Mouse (Mus musculus) lung, postnatal 14 days (tissue): ENCODE measurements around the gene Olfr482.

ENCODE experiments used
- DNase-seq: peaks from one replicate; pipeline ENCODE4 v3.0.0; 2021

Olfr482 gene

DNA sequence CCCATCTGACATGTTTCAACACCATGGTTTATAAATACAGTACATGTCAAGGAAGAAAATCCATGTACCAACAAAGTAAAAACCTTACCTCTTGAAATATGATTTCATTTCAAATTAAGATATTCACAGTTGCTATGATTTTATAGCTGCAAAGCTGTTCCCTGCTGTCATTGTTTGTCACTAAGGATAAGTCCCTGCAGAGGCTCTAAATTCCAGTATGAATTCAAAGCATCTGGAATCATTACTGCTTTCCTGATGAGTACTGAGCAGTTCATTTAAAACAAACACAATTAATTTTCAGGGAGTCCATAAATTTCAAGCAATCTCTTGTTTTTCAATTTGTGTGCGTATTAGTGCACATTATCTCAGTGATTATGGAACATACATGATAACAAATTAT, at the start of gene Olfr482:
Gene Olfr482 (minus strand): TSS at position 101 of the 400 bp plus-strand sequence.
- no peak for DNase-seq

DNA sequence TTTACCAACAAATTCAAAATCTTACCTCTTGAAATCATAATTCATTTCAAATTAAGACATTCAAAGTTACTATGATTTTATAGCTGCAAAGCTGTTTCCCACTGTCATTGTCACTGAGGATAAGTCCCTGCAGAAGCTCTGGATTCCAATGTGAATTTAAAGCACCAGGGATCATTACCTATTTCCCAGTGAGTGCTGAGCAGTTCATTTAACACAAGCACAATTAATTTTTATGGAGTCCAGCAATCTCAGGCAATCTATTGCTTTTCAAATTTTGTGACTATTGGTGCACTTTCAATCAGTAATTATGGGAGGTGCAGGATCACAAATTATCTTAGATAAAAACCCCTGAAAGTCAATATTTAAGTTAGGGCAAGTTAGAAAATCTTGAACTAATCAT, 30.0 kb upstream of the Olfr482 start, which contains the start of gene Olfr484:
Gene Olfr484 (minus strand): TSS at position 101 of the 400 bp plus-strand sequence.
- DNase-seq: no peak

DNA sequence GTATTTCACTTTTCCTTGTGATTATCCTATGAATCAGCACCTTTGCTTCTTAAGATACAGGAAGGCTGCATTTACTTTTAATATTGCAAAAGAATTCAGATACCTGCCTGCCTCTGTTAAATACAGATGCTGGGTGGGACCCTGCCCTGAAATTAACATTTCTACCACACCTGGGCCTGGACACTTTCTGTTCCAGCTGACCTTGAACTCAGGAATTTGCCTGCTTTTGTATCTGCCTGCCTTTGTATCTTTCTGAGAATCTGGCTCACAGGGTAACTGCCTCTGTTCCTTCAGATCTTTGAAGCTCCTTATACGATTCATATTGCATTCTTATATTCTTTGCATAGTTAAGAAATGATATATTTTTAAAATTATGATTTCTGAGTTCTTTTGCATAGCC, 24.0 kb upstream of the Olfr482 start:
- DNase-seq: no peak

DNA sequence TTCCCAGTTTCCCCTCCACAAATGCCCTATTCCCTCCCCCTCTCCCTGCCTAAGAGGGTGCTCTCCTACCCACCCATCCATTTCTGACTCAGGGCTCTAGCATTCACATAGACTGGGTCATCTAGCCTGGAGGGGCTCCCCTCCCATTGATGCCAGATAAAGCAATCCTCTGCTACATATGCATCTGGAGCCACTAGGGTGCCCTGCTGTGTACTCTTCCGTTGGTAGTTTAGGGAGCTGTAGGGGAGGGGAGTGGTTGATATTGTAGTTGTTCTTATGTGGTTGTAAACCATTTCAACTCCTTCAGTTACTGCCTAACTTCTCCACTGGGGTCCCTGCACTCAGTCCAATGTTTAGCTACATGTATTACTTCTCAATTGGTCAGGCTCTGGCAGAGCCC, 23.3 kb upstream of the Olfr482 start:
- no peak for DNase-seq

DNA sequence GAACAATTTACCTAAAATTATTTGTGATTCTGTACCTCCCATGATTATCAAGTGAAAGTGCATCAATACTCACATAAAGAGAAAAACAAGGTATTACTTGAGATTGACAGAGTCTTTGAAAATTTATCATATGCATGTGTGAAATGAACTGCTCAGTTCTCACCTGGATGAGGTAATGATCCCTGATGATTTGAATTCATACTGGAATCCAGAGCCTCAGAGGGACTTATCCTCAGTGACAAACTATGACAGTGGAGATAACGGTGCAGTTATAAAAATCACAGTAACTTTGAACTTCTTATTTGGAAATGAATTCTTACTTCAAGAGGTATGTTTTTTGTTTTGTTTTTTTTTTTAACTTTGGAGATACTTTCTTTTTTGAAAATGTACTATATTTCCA, 3.2 kb upstream of the Olfr482 start, which contains the start of gene Olfr483:
Gene Olfr483 (plus strand): TSS at position 301 of the 400 bp plus-strand sequence.
- DNase-seq: no peak

DNA sequence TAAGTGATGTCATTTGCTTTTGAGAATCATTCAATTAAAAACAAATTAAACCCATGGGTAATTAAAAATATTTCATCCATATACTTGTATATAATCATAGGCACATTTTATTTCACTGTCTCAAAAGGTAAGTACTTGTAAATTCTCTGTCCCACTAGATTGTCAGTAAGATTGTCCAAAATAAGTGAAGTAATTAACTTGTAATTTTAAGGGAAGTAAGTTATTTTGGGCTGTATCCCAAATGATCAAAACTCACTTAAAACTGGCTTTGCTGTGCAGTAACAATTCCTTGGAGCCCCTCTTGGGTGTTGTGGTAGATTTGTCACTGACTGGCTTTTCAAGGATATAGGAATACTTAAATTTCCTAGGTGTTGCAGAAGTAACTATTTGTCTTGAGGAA, 17.8 kb downstream of the Olfr482 start, which contains the start of gene Olfr481:
Gene Olfr481 (plus strand): TSS at position 301 of the 400 bp plus-strand sequence.
- DNase-seq: no peak

DNA sequence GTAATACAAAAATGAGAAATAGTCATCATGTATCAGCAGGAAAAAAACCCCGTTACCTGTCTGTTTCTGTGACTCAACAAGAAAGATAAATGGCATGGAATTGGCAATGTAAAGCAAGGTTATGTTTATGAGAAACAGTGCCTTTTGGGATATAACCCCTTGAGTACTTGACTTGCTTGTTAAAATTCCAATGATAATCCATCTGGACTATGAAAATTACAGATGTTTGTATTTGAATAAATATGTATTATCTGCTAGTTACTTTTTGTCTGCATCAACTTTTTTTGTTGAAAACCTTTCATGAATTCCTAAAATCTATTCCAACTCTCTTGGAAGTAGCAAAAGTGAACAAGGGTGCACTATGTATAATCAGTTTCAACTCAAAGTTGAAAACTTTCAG, 30.1 kb downstream of the Olfr482 start, which contains the start of gene Olfr480:
Gene Olfr480 (minus strand): TSS at position 101 of the 400 bp plus-strand sequence.
- DNase-seq: no peak

DNA sequence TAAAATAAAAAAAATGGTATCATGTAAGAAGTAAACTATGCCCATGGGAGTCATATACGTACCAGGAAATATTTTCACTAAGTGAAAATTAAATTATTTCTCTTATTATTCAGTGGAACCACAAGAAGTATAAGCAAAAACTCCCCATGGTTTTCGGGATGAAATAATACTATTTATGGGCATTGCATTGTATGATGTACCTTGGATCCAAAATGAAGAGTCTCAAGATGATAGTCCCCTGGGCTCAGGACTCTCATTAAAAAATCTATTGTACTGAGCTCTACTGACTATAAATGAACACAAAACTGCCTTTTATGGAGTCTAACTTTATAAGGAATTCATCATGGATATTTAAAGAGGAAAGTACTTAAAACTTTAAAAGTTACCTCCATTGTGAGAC, 47.0 kb downstream of the Olfr482 start, which contains the start of gene Olfr479:
Gene Olfr479 (plus strand): TSS at position 301 of the 400 bp plus-strand sequence.
- DNase-seq: no peak
